Mouse (Mus musculus) hindbrain, embryonic 13.5 days (tissue): ENCODE results near the gene Zfp428. TPM values are rescaled to one million over a fixed set of nuclear protein-coding genes. Genes with fewer than 3 reads are reported as not detected.
"Not testable (repeated sequence)": the region's sequence is repeated elsewhere in the genome, so short reads cannot be mapped to it uniquely, and the experiment has no call there.

ENCODE experiments used
- ATAC-seq: fragments of 200-750 bp; cut with Nextera tagmentation; 2 replicates; pipeline ENCODE4 v1.8.0; 2017; ENCODE audit warnings: moderate TSS enrichment; ENCODE audit not compliant: low FRiP score
- H3K27ac ChIP-seq: fragments of 300-500 bp; sonication (generic); 2 replicates; pipeline ENCODE4 v1.5.1; 2015; ENCODE audit warnings: inconsistent platforms, mild to moderate bottlenecking, moderate library complexity
- H3K27me3 ChIP-seq: fragments of 300-500 bp; sonication (generic); 2 replicates; pipeline ENCODE4 v1.6.1; 2015; ENCODE audit warnings: mild to moderate bottlenecking, inconsistent platforms
- H3K36me3 ChIP-seq: fragments of 300-500 bp; sonication (generic); 2 replicates; pipeline ENCODE4 v1.6.1; 2015; ENCODE audit warnings: mild to moderate bottlenecking, inconsistent platforms
- H3K4me1 ChIP-seq: fragments of 300-500 bp; sonication (generic); replicated peaks from 2 replicates; pipeline ENCODE4 v1.6.1; 2015; ENCODE audit warnings: inconsistent platforms
- H3K4me2 ChIP-seq: fragments of 300-500 bp; sonication (generic); 2 replicates; pipeline ENCODE4 v1.6.1; 2015; ENCODE audit warnings: inconsistent platforms, mild to moderate bottlenecking, moderate library complexity
- H3K4me3 ChIP-seq: fragments of 300-500 bp; sonication (generic); 2 replicates; pipeline ENCODE4 v1.5.1; 2015; ENCODE audit warnings: mild to moderate bottlenecking, inconsistent platforms
- H3K9ac ChIP-seq: fragments of 300-500 bp; sonication (generic); 2 replicates; pipeline ENCODE4 v1.6.1; 2015; ENCODE audit warnings: mild to moderate bottlenecking, inconsistent platforms
- H3K9me3 ChIP-seq: fragments of 300-500 bp; sonication (generic); 2 replicates; pipeline ENCODE4 v1.6.1; 2016; ENCODE audit warnings: inconsistent platforms
- WGBS: fragments of 180-500 bp; shearing (Covaris S2); methylation state at CpG from one replicate; pipeline ENCODE4 v1.1.7; 2015; 5-methylcytosine and 5-hydroxymethylcytosine counted together
- polyA plus RNA-seq: library from polyadenylated mRNA; unstranded; fragments of >200 nt; fragmentation: Nextera tagmentation; extraction: Ambion mirVana; gene quantifications from 2 replicates; pipeline ENCODE4 v1.2.1, GENCODE M21; 2015

Gene Zfp428
- polyA plus RNA-seq, 1 experiment from 2014 or later = 270 TPM

DNA sequence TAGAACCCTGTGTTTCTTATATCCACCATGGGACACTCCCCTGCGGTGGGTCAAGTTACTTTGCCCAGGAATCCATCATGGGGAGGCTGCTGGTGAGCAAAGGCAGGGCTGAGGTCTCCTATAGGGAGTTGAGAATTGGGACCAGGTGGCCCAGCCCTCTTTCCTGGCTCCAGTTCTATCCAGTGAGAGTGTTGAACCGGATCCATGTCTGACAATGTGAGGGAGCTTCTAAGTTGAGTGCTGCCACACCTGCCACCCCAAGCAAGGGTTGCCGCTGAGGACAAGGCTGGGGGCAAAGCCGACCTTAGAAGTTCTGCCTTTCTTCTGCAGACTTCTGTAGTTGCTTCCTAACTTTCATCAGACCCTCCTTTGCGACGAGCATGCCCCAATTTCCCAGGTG lies 23.5 kb upstream of the Zfp428 start:
- Histone ChIP-seq H3K4me1 (peaks cover 82% of the 10 kb centered on the region), H3K9ac (peak overlapping the region; percentile 96), H3K4me3 (peak overlapping the region; percentile 80), H3K27ac (peak overlapping the region; percentile 89), H3K4me2 (peak overlapping the region; percentile 75)
- H3K27me3 ChIP-seq, H3K36me3 ChIP-seq, ATAC-seq, H3K9me3 ChIP-seq: not testable (repeated sequence)
- WGBS = 56% methylated on average over 6 of the region's 6 CpGs

DNA sequence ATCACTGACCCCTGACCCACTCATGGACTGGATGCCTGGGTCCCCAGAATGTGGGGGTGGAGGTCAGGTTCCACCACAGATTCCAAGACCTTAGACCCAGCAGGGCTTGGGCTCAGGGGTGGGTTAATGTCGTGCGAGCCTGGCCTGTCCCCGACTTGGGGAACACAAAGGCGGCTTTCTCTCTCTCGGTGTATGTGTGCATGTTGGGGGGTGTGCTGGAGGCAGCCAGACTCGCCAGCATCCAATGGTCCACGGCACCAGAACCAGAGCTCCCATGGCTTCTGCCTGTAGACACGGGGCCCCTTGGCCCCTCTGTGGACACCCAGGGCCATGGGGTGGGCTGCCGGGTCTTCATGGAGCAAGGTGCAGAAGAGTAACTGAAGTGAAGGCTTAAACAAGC lies 21.3 kb upstream of the Zfp428 start:
- H3K27ac ChIP-seq = peak overlapping the region; percentile 87
- H3K4me1 ChIP-seq = peaks cover 69% of the 10 kb centered on the region
- H3K9me3 ChIP-seq = no peaks in the 10 kb centered on the region
- H3K9ac ChIP-seq = peak overlapping the region; percentile 78
- H3K4me3 ChIP-seq = peak overlapping the region; percentile 37
- peaks cover 10% of the 10 kb centered on the region for H3K36me3 ChIP-seq
- no peaks in the 10 kb centered on the region for H3K27me3 ChIP-seq
- H3K4me2 ChIP-seq = peak overlapping the region; percentile 75
- WGBS = 67% methylated on average over 9 of the region's 9 CpGs
- ATAC-seq = no peak

DNA sequence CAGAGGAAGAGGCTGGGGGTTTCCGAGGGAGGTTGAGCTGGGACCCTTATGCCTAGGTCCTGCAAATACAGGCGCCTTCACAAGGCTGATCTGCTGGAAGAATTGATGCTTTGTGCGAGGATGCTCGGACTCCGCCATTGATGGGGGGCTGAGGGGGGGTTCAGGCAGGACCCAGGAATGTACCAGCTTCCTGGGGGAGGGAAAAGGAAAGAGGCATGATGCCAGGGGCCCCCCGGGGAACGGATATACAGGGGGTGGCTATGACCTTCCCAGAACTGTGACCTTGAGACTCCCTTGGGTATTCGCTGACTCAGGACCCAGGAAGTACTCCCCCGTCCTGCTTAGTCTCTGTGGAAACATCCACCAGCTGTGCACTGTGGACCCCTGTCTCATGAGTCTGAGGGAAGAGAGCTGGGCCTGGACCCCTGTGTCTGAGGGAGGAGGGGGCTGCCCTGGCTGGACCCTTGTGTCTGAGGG lies 20.1 kb upstream of the Zfp428 start:
- Histone ChIP-seq H3K27me3 (no peaks in the 10 kb centered on the region), H3K9me3 (no peaks in the 10 kb centered on the region), H3K4me1 (peaks cover 60% of the 10 kb centered on the region), H3K36me3 (peaks cover 13% of the 10 kb centered on the region), H3K4me2 (peak overlapping the region; percentile 75), H3K4me3 (peak overlapping the region; percentile 37), H3K9ac (peak overlapping the region; percentile 78), H3K27ac (peak overlapping the region; percentile 87)
- 32% methylated on average over 9 of the region's 9 CpGs for WGBS
- ATAC-seq = peak; percentile 25

DNA sequence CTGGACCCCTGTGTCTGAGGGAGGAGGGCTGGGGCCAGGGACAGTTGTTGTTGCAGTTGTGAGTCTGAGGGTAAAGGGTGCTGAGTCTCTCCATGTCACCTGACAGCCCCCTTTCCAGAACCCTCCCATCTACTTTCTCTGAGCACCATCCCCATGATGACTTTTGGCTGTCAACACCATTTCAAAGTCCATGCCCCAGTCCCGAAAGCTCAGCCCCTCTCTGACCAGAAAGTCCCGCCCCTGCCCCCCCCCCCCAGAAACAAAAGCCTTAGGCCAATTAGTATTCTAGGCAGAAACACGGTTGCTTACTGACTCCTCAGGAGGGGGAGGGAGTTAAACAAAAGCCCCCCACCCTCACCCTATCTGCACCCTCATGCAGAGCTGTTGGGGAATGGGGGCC lies 19.4 kb upstream of the Zfp428 start:
- peak overlapping the region; percentile 75 for H3K4me2 ChIP-seq
- H3K4me3 ChIP-seq = no peak overlapping the region
- H3K4me1 ChIP-seq = peaks cover 60% of the 10 kb centered on the region
- H3K27ac ChIP-seq = peak overlapping the region; percentile 87
- 20% methylated on average over 3 of the region's 3 CpGs for WGBS
- no peaks in the 10 kb centered on the region for H3K9me3 ChIP-seq
- ATAC-seq = 0 out of 2 replicates have a peak, but pooled peaks have one; percentile 2
- peak overlapping the region; percentile 78 for H3K9ac ChIP-seq
- peaks cover 17% of the 10 kb centered on the region for H3K36me3 ChIP-seq
- no peaks in the 10 kb centered on the region for H3K27me3 ChIP-seq

DNA sequence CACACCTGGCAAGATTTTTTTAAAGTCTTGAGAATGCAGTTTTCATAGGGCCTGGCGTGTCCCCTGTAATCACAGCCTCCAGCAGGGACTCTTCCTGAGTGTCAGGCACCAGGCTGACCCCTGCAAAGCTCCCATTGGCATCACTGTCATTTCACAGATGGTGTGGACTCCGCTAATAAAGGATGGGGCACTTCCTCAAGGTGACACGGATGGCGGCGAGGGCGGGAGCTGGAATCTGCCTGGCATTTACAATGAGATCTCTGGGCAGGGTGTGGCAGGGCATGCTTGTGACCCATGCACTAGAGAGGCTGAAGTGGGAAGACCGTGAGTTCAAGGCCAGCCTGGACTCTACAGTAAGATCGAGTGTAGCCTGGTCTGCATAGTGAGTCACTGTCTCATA lies 18.5 kb upstream of the Zfp428 start:
- Histone ChIP-seq H3K4me1 (peaks cover 52% of the 10 kb centered on the region), H3K4me3 (no peak overlapping the region), H3K27me3 (no peaks in the 10 kb centered on the region), H3K9ac (no peak overlapping the region), H3K27ac (no peak overlapping the region), H3K36me3 (peaks cover 19% of the 10 kb centered on the region), H3K9me3 (no peaks in the 10 kb centered on the region), H3K4me2 (no peak overlapping the region)
- ATAC-seq = no peak
- WGBS = 80% methylated on average over 8 of the region's 8 CpGs

DNA sequence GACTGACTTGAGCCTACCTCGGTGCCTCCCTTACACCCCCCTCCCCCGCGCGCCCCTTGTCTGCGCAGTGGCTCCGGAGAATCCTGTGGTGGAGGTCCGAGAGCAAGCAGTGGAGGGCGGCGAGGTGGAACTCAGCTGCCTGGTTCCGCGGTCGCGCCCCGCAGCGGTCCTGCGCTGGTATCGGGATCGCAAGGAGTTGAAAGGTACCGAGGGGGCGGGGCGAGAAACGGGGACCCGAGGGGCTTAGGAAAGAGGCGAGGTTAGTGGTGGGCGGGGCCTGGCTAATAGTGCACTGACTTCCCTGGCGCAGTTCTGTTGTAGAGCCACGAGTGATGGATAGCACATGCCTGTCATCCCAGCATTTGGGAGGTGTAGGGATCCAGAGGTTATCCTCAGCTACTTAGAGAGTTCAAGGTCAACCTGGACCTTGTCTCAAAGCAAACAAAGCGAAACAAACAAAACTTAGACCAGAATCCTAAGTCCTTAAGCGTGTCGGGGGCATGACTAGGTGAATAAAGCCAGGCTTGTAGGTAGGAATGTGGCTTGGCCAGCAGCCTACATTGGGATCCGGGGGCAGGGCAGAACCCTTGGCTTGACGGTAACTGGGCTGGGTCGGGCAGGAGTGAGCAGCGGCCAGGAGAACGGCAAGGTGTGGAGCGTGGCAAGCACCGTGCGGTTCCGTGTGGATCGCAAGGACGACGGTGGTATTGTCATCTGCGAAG lies 6.8 kb upstream of the Zfp428 start:
- ATAC-seq = peak; percentile 43; the same call in 1 of the 2 replicates
- Histone ChIP-seq H3K9ac (no peak overlapping the region), H3K27ac (no peak overlapping the region), H3K4me2 (peak overlapping the region; percentile 37), H3K4me3 (no peak overlapping the region), H3K36me3 (peaks cover 49% of the 10 kb centered on the region), H3K27me3 (no peaks in the 10 kb centered on the region), H3K4me1 (peaks cover 31% of the 10 kb centered on the region), H3K9me3 (no peaks in the 10 kb centered on the region)
- 19% methylated on average over 43 of the region's 43 CpGs for WGBS

DNA sequence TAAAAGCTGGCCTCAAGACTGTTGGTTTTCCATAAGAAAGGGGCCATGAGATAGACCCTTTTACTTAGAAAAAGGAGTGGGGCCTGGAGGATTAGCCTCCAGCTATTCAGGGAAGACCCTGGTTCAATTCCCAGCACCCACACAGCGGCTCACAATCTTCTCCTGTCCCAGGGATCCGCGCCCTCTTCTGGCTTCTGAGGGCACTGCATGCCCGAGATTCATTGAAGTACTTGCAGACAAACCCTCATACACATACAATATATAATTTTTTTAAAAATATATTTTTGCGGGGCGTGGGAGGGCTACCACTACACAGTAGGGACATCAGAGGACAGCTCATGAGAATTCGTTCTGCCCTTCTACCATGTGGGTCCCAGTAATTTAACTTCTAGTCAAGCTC lies 5.9 kb upstream of the Zfp428 start:
- no peak overlapping the region for H3K4me3 ChIP-seq
- no peak overlapping the region for H3K27ac ChIP-seq
- no peak overlapping the region for H3K9ac ChIP-seq
- H3K9me3 ChIP-seq = no peaks in the 10 kb centered on the region
- 33% methylated on average over 7 of the region's 7 CpGs for WGBS
- peaks cover 40% of the 10 kb centered on the region for H3K4me1 ChIP-seq
- peaks cover 49% of the 10 kb centered on the region for H3K36me3 ChIP-seq
- no peak overlapping the region for H3K4me2 ChIP-seq
- ATAC-seq = no peak
- H3K27me3 ChIP-seq = no peaks in the 10 kb centered on the region

DNA sequence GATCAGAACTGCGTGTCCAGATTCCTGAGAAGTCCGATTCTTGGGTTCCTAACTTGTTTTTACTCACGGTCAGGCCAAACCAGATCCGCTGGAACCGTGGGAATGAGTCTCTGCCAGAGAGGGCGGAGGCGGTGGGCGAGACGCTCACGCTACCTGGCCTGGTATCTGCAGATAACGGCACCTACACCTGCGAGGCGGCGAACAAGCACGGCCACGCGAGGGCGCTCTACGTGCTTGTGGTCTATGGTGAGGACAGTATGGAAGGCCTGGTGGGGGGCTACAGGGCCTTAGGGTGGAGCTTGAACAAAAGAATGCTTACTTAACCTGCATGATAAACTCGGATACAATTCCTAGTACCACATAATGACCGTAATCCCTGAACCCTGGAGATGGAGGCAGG lies 5.3 kb upstream of the Zfp428 start:
- WGBS = 53% methylated on average over 21 of the region's 21 CpGs
- H3K9ac ChIP-seq = no peak overlapping the region
- no peaks in the 10 kb centered on the region for H3K9me3 ChIP-seq
- no peaks in the 10 kb centered on the region for H3K27me3 ChIP-seq
- H3K4me1 ChIP-seq = peaks cover 46% of the 10 kb centered on the region
- H3K27ac ChIP-seq = no peak overlapping the region
- no peak overlapping the region for H3K4me2 ChIP-seq
- ATAC-seq = no peak
- peaks cover 49% of the 10 kb centered on the region for H3K36me3 ChIP-seq
- H3K4me3 ChIP-seq = no peak overlapping the region

DNA sequence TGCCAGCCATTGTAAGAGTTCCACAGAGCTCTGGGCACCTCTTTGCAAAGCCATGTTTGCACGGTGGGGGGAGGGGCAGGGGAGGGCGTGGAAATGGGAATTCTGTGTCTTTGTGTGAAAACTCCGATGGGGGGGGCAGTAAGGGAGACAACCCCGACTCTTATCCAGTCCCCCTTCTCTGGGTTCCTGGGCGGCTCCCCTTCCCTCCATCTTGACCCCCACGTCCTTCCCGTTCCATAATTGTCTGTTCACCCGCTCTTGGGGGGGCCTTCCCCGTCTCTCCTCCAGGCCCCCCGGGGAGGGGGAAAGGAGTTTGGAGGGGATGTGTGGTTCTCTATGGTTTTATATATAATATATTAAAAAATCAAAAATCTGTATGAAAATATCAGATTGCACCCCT lies 2.8 kb upstream of the Zfp428 start:
- 21% methylated on average over 10 of the region's 10 CpGs for WGBS
- no peaks in the 10 kb centered on the region for H3K9me3 ChIP-seq
- no peak overlapping the region for H3K4me2 ChIP-seq
- H3K36me3 ChIP-seq = peaks cover 47% of the 10 kb centered on the region
- ATAC-seq = no peak
- H3K4me1 ChIP-seq = peaks cover 54% of the 10 kb centered on the region
- no peak overlapping the region for H3K4me3 ChIP-seq
- peak overlapping the region; percentile 100; the same call in 1 of the 2 replicates for H3K27ac ChIP-seq
- peak overlapping the region; percentile 51; the same call in 1 of the 2 replicates for H3K9ac ChIP-seq
- no peaks in the 10 kb centered on the region for H3K27me3 ChIP-seq

DNA sequence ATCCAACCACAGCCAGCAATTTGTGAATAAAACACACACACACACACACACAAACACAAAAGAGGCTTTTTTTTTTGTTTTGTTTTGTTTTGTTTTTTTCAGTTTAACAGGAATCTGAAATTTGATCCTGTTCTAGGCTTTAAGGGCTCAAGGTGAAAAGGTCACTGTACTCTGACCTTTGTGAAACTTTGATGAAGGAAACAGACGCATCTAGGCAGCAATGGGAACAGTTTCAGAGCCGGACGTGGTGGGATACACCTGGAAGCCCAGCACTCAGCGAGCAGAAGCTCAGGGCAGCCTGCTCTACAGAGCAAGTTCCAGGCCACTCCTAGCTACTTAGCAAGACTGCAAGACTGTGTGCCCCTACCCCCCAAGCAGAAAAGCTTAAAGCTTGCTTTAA lies 1.9 kb upstream of the Zfp428 start:
- Histone ChIP-seq H3K4me2 (no peak overlapping the region; the same call in 1 of the 2 replicates), H3K36me3 (peaks cover 39% of the 10 kb centered on the region), H3K27me3 (no peaks in the 10 kb centered on the region), H3K9ac (peak overlapping the region; percentile 51; the same call in 1 of the 2 replicates), H3K9me3 (no peaks in the 10 kb centered on the region), H3K27ac (peak overlapping the region; percentile 100), H3K4me3 (no peak overlapping the region), H3K4me1 (peaks cover 54% of the 10 kb centered on the region)
- ATAC-seq = no peak
- 16% methylated on average over 4 of the region's 4 CpGs for WGBS

DNA sequence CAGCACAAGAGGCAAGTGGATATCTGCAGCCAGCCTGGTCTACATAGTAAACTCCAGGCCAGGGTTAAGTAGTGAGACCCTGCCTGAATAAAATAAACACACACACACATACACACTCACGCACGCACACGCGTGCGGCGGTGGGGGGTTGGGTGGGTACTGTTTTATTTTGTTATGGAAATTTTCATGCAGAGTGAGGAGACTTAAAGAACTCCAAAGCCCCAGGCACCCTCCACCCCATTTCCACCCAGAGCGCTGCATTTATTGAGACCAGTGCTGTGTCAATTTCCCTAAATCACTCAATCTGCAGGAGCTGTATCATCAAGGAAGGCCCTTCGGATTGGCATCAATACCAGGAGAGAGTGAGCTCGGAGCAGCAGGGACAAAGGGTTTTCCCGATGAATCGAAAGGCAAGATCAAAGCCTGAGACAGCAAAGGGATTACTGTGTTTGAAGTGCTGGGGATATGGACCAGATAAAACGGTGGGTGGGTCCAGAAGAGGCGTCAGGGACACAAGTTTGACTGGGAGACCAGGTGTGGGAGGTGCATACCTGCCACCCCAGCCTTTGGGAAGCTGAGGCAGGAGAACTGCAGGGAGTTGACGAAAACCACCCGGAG lies 1.2 kb upstream of the Zfp428 start:
- H3K4me3 ChIP-seq = peak overlapping the region; percentile 61
- 11% methylated on average over 15 of the region's 15 CpGs for WGBS
- no peaks in the 10 kb centered on the region for H3K9me3 ChIP-seq
- ATAC-seq = no peak
- H3K9ac ChIP-seq = peak overlapping the region; percentile 90
- peak overlapping the region; percentile 100 for H3K27ac ChIP-seq
- H3K4me1 ChIP-seq = peaks cover 56% of the 10 kb centered on the region
- H3K27me3 ChIP-seq = no peaks in the 10 kb centered on the region
- peak overlapping the region; percentile 69 for H3K4me2 ChIP-seq
- H3K36me3 ChIP-seq = peaks cover 33% of the 10 kb centered on the region

DNA sequence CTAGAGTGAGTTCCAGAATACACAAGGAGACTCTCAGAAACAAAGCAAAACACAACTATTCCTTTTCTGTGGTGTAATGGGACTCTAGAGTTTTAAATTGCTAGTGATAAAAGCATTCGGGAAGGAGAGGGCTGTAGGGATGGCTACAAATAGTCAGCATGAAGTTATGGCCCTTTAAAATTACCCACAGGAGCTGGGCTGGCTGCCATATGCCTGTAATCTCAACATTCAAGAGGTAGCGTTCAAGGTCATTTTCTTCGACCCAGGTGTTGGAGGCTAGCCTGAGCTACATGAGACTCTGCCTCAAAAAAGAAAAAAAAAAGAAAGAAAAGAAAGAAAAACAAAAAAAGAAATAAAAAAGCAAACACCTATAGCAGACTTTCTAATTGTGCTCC lies 744 bp upstream of the Zfp428 start:
- peaks cover 33% of the 10 kb centered on the region for H3K36me3 ChIP-seq
- H3K9ac ChIP-seq = peak overlapping the region; percentile 90
- H3K4me2 ChIP-seq = peak overlapping the region; percentile 69
- 12% methylated on average over 3 of the region's 3 CpGs for WGBS
- no peak for ATAC-seq
- peak overlapping the region; percentile 100 for H3K27ac ChIP-seq
- H3K4me1 ChIP-seq = peaks cover 60% of the 10 kb centered on the region
- no peaks in the 10 kb centered on the region for H3K27me3 ChIP-seq
- no peaks in the 10 kb centered on the region for H3K9me3 ChIP-seq
- peak overlapping the region; percentile 61 for H3K4me3 ChIP-seq
